Mouse (Mus musculus): ENCODE results near the gene Hexb. TPM values are rescaled to one million over a fixed set of nuclear protein-coding genes. Genes with fewer than 3 reads are reported as not detected.

Hexb gene
- total RNA-seq (2023): 10 to 100 TPM; 58.6 to 61.4 TPM

GRCm38 (mm10) chr13:97197932-97198562 is at the start of gene Hexb:
Gene Hexb (minus strand): TSS chr13:97198357.

GRCm38 (mm10) chr13:97240965-97241786 is 43.0 kb upstream of the Hexb start, which contains the start of gene Enc1:
Gene Enc1 (plus strand): TSS chr13:97241105.

GRCm38 (mm10) chr13:97137466-97138400 is 60.4 kb downstream of the Hexb start, which contains the start of the genes Gfm2 and Nsa2:
Gene Gfm2 (plus strand): TSS chr13:97137937.
Gene Nsa2 (minus strand): TSS chr13:97137937.

Other genes with a start within 250 kb of the Hexb start
- gene 1700029F12Rik, start 164.0 kb downstream of the Hexb start, total RNA-seq (2023): not detected
- under 1 TPM in 1 of 2 experiments, not detected in 1; 0.11 TPM for gene Fam169a, start 131.1 kb downstream of the Hexb start, total RNA-seq (2023)
- 100 to 1,000 TPM in 1 of 2 experiments, 1 to 10 TPM in 1; 3.5 to 132 TPM for gene Gm6169, start 99.1 kb downstream of the Hexb start, total RNA-seq (2023)
- 10 to 100 TPM; 15.2 to 16.2 TPM for gene Gfm2, start 60.4 kb downstream of the Hexb start, total RNA-seq (2023)
- gene Nsa2, start 60.4 kb downstream of the Hexb start, total RNA-seq (2023): 10 to 100 TPM; 52.6 to 59.1 TPM
- 1 to 10 TPM; 2.0 to 2.1 TPM for gene Enc1, start 42.7 kb upstream of the Hexb start, total RNA-seq (2023)